Mouse (Mus musculus) liver, postnatal 0 days (tissue): ENCODE results near the gene Dxo.

Experiments
- CTCF ChIP-seq: sonication (generic); IDR thresholded peaks from 2 replicates; pipeline ENCODE4 v1.5.1; 2016; ENCODE audit warnings: antibody characterized with exemption, low read depth
- EP300 ChIP-seq: IDR thresholded peaks from 2 replicates; pipeline ENCODE4 v1.6.1; 2016; ENCODE audit warnings: antibody characterized with exemption, low read depth, mild to moderate bottlenecking

GRCm38 (mm10) chr17:34879336-34879879 lies 42.6 kb downstream of the Dxo start, which contains the start of gene Zbtb12:
- TF ChIP-seq EP300: no peak
- no peak for TF ChIP-seq CTCF
